Mouse (Mus musculus): ENCODE data around the gene Kcnmb3. TPM values are rescaled to one million over a fixed set of nuclear protein-coding genes. Genes with fewer than 3 reads are reported as not detected.

The Kcnmb3 gene
- polyA plus RNA-seq, 1 experiment from 2014 or later, result not detected

Other genes starting within 250 kb of the Kcnmb3 start
- gene Zmat3, start 126.2 kb downstream of the Kcnmb3 start, polyA plus RNA-seq (2016; fragmentation: Nextera tagmentation; extraction: Ambion mirVana), result 0.82 and 0.91 TPM in 2 replicates
- gene Pik3ca, start 94.6 kb downstream of the Kcnmb3 start, polyA plus RNA-seq (2016; fragmentation: Nextera tagmentation; extraction: Ambion mirVana), result 4.6 and 5.6 TPM in 2 replicates
- 29.8 and 31.8 TPM in 2 replicates for gene Zfp639, start 18.0 kb upstream of the Kcnmb3 start, polyA plus RNA-seq (2016; fragmentation: Nextera tagmentation; extraction: Ambion mirVana)
- 28.0 and 33.4 TPM in 2 replicates for gene Mfn1, start 37.2 kb upstream of the Kcnmb3 start, polyA plus RNA-seq (2016; fragmentation: Nextera tagmentation; extraction: Ambion mirVana)
- 12.4 and 14.4 TPM in 2 replicates for gene Gnb4, start 124.4 kb upstream of the Kcnmb3 start, polyA plus RNA-seq (2016; fragmentation: Nextera tagmentation; extraction: Ambion mirVana)
- gene Actl6a, start 214.1 kb upstream of the Kcnmb3 start, polyA plus RNA-seq (2016; fragmentation: Nextera tagmentation; extraction: Ambion mirVana), result 127 and 132 TPM in 2 replicates
- gene Ndufb5, start 244.8 kb upstream of the Kcnmb3 start, polyA plus RNA-seq (2016; fragmentation: Nextera tagmentation; extraction: Ambion mirVana), result 176 and 178 TPM in 2 replicates
- 29.6 and 30.1 TPM in 2 replicates for gene Mrpl47, start 245.4 kb upstream of the Kcnmb3 start, polyA plus RNA-seq (2016; fragmentation: Nextera tagmentation; extraction: Ambion mirVana)

Measured in liver, embryonic 12.5 days (tissue).